Mouse (Mus musculus) layer of hippocampus, postnatal 25 days (tissue): ENCODE results near the gene Slc4a8. TPM values are rescaled to one million over a fixed set of nuclear protein-coding genes. Genes with fewer than 3 reads are reported as not detected.

ENCODE experiments used
- total RNA-seq, 2 experiments: library from RNA; stranded (reverse); gene quantifications; 2 replicates each; pipeline ENCODE4 v1.2.3; 2021

Slc4a8 gene
- total RNA-seq, 2 experiments from 2014 or later: 78.0 to 78.8 TPM

Other genes with a start within 250 kb of the Slc4a8 start
- 10 to 100 TPM; 26.9 to 29.0 TPM for gene Tfcp2, start 209.7 kb upstream of the Slc4a8 start, total RNA-seq
- gene Pou6f1, start 161.8 kb upstream of the Slc4a8 start, total RNA-seq: 100 to 1,000 TPM in 1 of 2 experiments, 10 to 100 TPM in 1; 95.7 to 110 TPM
- 100 to 1,000 TPM; 116 to 120 TPM for gene Dazap2, start 146.4 kb upstream of the Slc4a8 start, total RNA-seq
- 1 to 10 TPM in 1 of 2 experiments, under 1 TPM in 1; 0.98 to 1.8 TPM for gene Smagp, start 124.8 kb upstream of the Slc4a8 start, total RNA-seq
- gene Bin2, start 92.2 kb upstream of the Slc4a8 start, total RNA-seq: 1 to 10 TPM; 5.7 to 6.0 TPM
- gene Cela1, start 73.8 kb upstream of the Slc4a8 start, total RNA-seq: 1 to 10 TPM; 1.6 to 1.8 TPM
- gene Galnt6, start 32.4 kb upstream of the Slc4a8 start, total RNA-seq: 1 to 10 TPM; 5.7 to 6.5 TPM
- gene Scn8a, start 108.1 kb downstream of the Slc4a8 start, total RNA-seq: 100 to 1,000 TPM; 202 to 260 TPM